Mouse (Mus musculus): Measurements from ENCODE around the gene Smarca2. TPM values are rescaled to one million over a fixed set of nuclear protein-coding genes. Genes with fewer than 3 reads are reported as not detected.

Gene Smarca2
- polyA plus RNA-seq (2015; fragmentation: Nextera tagmentation; extraction: Ambion mirVana) = 30.0 and 32.8 TPM in 2 replicates

DNA sequence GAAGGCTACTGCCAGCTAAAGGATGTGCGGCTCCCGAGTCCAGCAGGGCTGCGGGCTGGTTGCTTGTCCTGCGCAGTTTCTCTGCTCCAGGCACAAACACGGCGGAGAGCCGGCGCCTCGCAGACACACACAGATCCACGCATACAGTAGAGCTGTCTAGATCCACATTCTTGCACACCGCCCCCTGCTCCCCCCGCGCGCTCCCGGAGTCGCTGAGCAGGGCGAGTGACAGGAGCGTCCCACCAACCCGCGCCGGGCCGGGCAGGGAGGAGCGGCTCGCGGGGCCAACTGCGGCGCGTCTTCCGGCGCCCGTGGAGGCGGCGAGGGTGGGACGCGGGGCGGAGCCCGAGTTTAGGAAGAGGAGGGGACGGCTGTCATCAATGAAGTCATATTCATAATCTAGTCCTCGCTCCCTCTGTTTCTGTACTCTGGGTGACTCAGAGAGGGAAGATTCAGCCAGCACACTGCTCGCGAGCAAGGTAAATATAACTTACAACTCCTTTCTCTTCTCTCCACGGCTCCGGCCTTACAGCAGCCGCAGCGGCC, at the start of gene Smarca2:
Smarca2 (plus strand) TSS at position 296 of the 546 bp plus-strand sequence.

All from urinary bladder, postnatal 0 days (tissue).